Mouse (Mus musculus): ENCODE measurements around the gene 2410131K14Rik.

DNA sequence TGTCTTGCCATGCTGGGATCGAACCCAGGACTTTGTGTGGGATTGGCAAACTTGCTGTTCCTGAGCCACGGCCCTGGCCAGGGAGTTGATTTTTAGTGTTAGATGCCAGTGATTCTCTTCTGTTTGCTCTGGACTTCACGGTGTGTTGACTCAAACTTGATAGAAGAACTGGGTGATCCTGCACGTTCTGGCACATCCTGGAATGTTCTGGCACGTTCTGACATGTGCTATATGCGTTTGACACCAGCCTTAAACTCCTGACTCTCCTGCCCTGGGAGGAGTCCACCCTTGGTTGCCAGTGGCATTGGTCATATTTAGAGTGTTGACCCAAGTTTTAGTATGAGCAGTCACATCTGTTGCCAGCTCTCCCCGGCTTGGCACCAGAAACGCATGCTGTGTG is 17.4 kb downstream of the 2410131K14Rik start:
- no peak for TF ChIP-seq CTCF (conservative IDR thresholded peaks at IDR 0.05; ENCODE audit: low read length)
- no peak for TF ChIP-seq POU5F1 (IDR thresholded peaks at IDR 0.05; ENCODE audit: borderline replicate concordance, low read length)
- no peak for TF ChIP-seq NANOG (IDR thresholded peaks at IDR 0.05; ENCODE audit: borderline replicate concordance, low read length)
